Mouse (Mus musculus): ENCODE data around the gene Lrrc4.

DNA sequence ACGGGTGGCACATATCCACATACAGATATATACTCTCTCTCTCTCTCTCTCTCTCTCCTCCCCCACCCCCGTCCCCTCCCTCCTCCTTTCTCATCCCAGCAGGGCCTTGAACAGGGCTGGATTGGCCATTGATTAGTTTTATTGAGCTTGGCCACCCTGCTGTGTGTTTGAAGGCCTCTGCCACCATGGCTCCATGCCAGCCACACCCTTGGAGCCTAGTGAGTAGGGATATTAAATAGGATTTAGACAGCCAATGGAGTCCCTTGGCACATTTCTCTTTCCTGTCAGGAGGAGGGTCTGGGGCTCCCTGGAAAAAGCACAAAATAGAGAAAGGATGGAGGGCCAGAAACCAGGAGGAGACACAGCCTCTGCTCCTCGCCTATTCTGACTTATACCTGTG lies 44.9 kb upstream of the Lrrc4 start:
- TF ChIP-seq CTCF (IDR thresholded peaks at IDR 0.05; ENCODE audit: insufficient read depth, low read length) (no peak), POLR2A (IDR thresholded peaks at IDR 0.05; ENCODE audit: borderline replicate concordance, extremely low read depth, low read depth, low read length) (no peak)
